Mouse (Mus musculus): ENCODE data around the gene Arhgap22. TPM values are rescaled to one million over a fixed set of nuclear protein-coding genes. Genes with fewer than 3 reads are reported as not detected.

Arhgap22 gene
- polyA plus RNA-seq, 1 experiment from 2014 or later, result 1.9 TPM

DNA sequence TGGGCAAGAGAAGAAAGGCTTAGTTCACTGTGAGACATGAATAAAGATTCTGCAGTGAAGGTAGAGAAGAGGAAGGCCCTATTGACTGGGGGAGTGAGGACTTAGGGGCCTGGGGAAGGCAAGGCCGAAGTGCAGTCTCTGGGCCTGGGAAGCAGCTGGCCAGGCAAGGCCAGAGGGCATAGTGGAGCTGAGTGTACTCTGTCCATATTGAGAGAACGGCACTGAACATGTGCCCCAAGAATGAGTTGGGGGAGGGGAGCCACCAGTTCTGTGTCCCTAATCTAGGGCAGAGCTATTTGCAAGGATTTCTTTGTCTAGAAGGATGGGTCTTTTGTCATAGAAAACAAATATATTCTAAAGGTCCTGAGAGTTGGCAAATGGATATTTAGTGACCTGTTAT, 86.8 kb downstream of the Arhgap22 start:
- no peaks in the 10 kb centered on the region for H3K27me3 ChIP-seq
- no peaks in the 10 kb centered on the region for H3K9me3 ChIP-seq
- H3K4me3 ChIP-seq, result no peak overlapping the region
- peaks cover 19% of the 10 kb centered on the region for H3K4me1 ChIP-seq (replicated peaks)
- H3K27ac ChIP-seq, result no peak overlapping the region
- no peak overlapping the region for H3K4me2 ChIP-seq
- ATAC-seq (ENCODE audit: low FRiP score), result no peak
- 24% methylated on average over 2 of the region's 2 CpGs for WGBS
- no peak overlapping the region for H3K9ac ChIP-seq
- no peaks in the 10 kb centered on the region for H3K36me3 ChIP-seq

DNA sequence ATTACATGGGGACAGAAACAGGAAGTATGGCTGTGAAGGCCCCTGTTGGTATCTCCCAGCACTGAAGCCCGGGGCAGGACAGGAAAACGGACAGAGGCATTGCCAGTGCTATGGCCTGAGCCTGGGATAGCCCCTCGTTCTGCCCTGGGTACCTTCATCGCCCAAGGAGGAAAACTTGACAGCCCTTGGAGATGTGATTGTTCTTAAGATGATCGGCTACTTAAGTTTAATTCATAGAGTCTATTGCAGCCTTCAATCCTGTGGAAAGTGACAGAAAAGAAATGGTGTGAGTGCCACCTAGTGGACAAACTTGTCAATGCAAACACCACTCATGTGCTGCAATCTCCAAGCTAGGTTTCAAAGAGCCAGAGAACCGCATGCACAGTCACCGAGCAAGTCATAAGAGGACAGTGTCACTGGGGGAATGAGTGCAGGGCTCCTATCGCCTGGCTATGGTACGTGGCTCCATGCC, 89.6 kb downstream of the Arhgap22 start:
- peak; percentile 69 for ATAC-seq (ENCODE audit: low FRiP score)
- peaks cover 4% of the 10 kb centered on the region for H3K4me1 ChIP-seq (replicated peaks)
- no peaks in the 10 kb centered on the region for H3K27me3 ChIP-seq
- H3K4me2 ChIP-seq, result no peak overlapping the region
- H3K9me3 ChIP-seq, result no peaks in the 10 kb centered on the region
- no peak overlapping the region for H3K9ac ChIP-seq
- H3K4me3 ChIP-seq, result no peak overlapping the region
- no peaks in the 10 kb centered on the region for H3K36me3 ChIP-seq
- WGBS, result 28% methylated on average over 9 of the region's 9 CpGs
- H3K27ac ChIP-seq, result no peak overlapping the region

DNA sequence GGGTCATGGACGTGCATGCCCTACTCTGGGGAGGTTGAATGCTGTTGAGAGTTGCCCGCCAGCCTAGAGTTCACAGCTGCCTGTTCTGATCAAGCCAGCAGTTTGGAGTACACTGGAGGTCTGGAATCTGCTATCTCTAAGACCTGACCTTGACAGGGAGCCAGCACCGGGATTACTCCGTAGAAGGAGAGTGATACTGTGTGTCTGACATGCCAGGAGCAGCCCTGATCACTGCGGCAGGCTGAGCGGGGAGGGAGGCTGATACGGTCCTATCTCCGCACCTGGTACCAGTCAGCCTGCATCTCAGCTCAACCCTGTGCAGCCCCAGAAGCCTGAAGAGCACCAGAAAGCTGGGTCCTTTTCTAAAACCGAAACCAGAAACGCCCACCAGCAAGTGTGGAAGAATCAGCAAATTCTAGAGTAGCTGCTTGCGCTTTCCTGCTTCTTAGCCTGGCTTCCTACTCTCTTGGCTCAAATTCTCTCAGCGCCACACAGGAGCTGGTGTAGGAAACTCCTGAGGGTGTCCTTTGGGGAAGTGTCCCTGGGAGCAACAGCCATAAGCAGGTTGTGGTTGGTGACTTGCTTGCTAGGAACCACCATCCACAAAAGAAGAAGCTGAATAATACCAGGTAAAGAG, 91.9 kb downstream of the Arhgap22 start:
- H3K27ac ChIP-seq, result no peak overlapping the region
- H3K4me2 ChIP-seq, result no peak overlapping the region
- no peaks in the 10 kb centered on the region for H3K36me3 ChIP-seq
- H3K9me3 ChIP-seq, result no peaks in the 10 kb centered on the region
- 76% methylated on average over 12 of the region's 12 CpGs for WGBS
- H3K4me1 ChIP-seq (replicated peaks), result peaks cover under 1% of the 10 kb centered on the region
- no peak for ATAC-seq (ENCODE audit: low FRiP score)
- no peak overlapping the region for H3K4me3 ChIP-seq
- H3K9ac ChIP-seq, result no peak overlapping the region
- H3K27me3 ChIP-seq, result no peaks in the 10 kb centered on the region

DNA sequence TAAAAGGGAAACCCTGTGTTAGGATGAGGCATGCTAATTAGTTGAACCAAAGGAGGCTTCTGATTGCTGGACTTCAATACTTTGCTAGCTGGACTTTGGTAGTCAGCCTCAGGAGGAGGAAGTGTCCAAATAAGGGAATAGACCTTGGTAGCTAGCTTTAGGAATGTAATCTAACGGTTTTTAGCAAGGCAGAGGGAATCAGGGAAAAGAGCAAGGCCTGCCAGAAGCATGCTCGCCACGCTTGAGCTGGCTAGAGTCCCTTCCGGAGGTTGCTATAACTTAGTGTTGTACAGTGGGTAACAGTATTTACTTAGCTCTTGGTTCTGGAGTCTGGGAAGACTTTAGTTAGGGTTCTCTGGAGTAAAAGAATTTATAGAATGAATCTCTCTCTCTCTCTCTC, 96.9 kb downstream of the Arhgap22 start:
- H3K27me3 ChIP-seq, result peaks cover 18% of the 10 kb centered on the region; the same call in 1 of the 2 replicates
- no peaks in the 10 kb centered on the region for H3K36me3 ChIP-seq
- no peak overlapping the region for H3K4me2 ChIP-seq
- WGBS, result 76% methylated on average over 4 of the region's 4 CpGs
- no peaks in the 10 kb centered on the region; the same call in 1 of the 2 replicates for H3K4me1 ChIP-seq (replicated peaks)
- no peak for ATAC-seq (ENCODE audit: low FRiP score)
- no peak overlapping the region for H3K9ac ChIP-seq
- H3K9me3 ChIP-seq, result no peaks in the 10 kb centered on the region
- no peak overlapping the region for H3K27ac ChIP-seq
- no peak overlapping the region for H3K4me3 ChIP-seq

DNA sequence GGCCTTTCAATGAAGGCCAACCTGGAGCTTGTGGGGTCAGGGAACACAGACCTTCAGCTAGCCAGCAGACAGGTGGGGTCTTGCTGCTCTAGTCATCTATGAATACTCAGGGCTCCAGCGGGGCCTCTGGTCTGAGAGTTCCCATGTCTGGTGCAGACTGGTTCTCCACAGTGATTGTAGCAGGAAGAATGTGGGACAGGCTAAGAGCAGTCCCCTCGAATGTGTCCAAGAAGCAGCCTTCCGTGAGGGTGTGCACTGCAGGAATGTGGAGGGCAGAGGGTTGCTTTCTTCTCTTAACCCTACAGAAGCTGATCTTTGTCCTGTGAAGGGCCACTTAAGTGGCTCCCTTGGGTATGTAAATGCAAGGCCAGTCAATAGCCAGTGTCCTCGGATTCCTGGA, 98.5 kb downstream of the Arhgap22 start:
- no peak for ATAC-seq (ENCODE audit: low FRiP score)
- H3K27ac ChIP-seq, result no peak overlapping the region
- H3K36me3 ChIP-seq, result no peaks in the 10 kb centered on the region
- WGBS, result 21% methylated on average over 4 of the region's 4 CpGs
- H3K9me3 ChIP-seq, result no peaks in the 10 kb centered on the region
- no peak overlapping the region for H3K9ac ChIP-seq
- peaks cover 28% of the 10 kb centered on the region for H3K27me3 ChIP-seq
- H3K4me2 ChIP-seq, result no peak overlapping the region
- H3K4me1 ChIP-seq (replicated peaks), result no peaks in the 10 kb centered on the region; the same call in 1 of the 2 replicates
- H3K4me3 ChIP-seq, result no peak overlapping the region

DNA sequence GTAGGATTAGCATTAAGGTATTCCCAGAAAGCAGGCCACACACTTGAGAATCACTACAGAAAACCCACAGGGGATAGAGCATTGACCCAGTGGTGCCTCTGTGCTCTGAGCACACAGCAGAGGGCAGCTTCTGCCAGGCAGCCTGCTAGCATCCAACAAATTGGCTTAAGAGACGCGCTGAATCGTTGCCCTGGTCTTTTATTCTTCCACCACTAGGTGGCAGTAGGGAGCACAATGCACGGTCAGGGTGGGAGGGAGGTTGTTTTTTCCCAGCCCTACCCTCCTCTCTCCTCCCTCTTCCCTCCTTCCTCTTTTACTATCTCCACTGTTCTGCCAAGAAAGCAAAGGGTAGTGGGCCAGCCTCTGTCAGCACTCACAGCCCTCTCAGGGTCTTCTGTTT, 99.8 kb downstream of the Arhgap22 start:
- Histone ChIP-seq H3K4me3 (no peak overlapping the region), H3K4me1 (replicated peaks) (peaks cover 7% of the 10 kb centered on the region; the same call in 1 of the 2 replicates), H3K36me3 (no peaks in the 10 kb centered on the region), H3K9me3 (no peaks in the 10 kb centered on the region), H3K4me2 (no peak overlapping the region), H3K27me3 (peaks cover 39% of the 10 kb centered on the region), H3K9ac (no peak overlapping the region), H3K27ac (no peak overlapping the region)
- under 1% methylated on average over 4 of the region's 4 CpGs for WGBS
- peak; percentile 65 for ATAC-seq (ENCODE audit: low FRiP score)

DNA sequence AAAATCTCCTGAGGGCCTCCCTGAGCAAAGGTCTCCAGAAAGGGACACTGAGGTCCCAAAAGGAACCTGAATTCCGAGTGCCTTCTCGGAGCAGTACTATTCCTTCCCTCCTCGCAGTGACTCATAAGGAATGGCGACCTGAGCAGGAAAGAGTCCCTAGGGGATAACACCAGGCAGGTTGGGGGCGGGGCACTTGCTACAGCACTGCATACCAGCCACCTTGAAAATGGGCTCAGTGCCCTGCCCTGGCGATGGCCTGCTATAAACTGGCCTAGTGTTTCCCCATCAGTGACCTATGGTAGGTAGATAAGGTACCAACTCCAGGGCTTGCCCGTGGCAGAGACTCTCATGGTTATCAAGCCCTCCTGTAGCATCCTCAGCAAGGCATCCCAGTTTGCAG, 100.3 kb downstream of the Arhgap22 start:
- H3K9ac ChIP-seq, result no peak overlapping the region
- H3K27ac ChIP-seq, result no peak overlapping the region
- peaks cover 7% of the 10 kb centered on the region; the same call in 1 of the 2 replicates for H3K4me1 ChIP-seq (replicated peaks)
- no peak for ATAC-seq (ENCODE audit: low FRiP score)
- H3K27me3 ChIP-seq, result peaks cover 43% of the 10 kb centered on the region
- no peak overlapping the region for H3K4me2 ChIP-seq
- H3K36me3 ChIP-seq, result no peaks in the 10 kb centered on the region
- 57% methylated on average over 7 of the region's 7 CpGs for WGBS
- no peaks in the 10 kb centered on the region for H3K9me3 ChIP-seq
- H3K4me3 ChIP-seq, result no peak overlapping the region

DNA sequence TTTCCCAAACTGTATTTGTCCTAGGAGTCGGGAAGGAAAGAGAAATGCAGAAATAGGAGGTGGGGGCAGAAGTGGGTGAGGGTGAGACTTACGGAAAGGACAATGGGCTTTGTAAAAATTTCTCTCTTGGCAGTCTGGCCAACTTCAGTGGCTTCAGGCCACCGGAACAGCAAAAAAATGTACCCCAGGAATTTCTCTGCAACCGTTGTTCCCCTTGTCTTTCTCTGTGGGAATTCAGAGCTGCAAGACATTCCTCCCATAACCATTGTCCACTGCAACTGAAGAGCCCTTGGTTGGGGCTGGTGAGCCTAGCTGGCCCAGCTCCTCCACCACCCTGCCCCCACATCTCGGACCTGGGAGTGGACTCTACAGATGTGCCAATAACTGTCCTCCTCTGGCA, 101.3 kb downstream of the Arhgap22 start:
- no peak overlapping the region for H3K9ac ChIP-seq
- no peaks in the 10 kb centered on the region for H3K9me3 ChIP-seq
- no peak overlapping the region for H3K4me3 ChIP-seq
- no peak overlapping the region for H3K27ac ChIP-seq
- no peak for ATAC-seq (ENCODE audit: low FRiP score)
- no peaks in the 10 kb centered on the region for H3K36me3 ChIP-seq
- peaks cover 52% of the 10 kb centered on the region for H3K27me3 ChIP-seq
- 50% methylated on average over 5 of the region's 5 CpGs for WGBS
- peaks cover 17% of the 10 kb centered on the region for H3K4me1 ChIP-seq (replicated peaks)
- H3K4me2 ChIP-seq, result no peak overlapping the region

DNA sequence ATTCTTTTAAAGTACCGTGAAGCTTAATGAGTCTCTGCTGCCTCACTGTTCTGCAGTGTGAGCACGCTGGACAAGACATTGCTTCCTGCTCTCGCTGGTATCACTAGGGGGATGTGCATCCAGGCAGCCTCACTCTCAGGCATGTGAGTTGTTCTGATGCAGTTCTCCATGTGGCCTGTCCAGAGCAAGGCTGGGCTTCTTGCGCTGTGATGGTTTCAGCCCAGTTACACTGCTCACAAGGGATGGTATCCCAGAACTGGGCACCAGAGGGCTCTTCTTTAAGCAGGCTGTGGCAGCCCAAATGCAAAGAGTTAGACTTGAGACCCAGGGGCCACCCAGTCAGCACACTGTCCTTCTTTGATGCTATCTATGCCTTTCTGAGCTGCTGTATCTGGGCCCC, 101.9 kb downstream of the Arhgap22 start:
- 48% methylated on average over 4 of the region's 4 CpGs for WGBS
- Histone ChIP-seq H3K4me1 (replicated peaks) (peaks cover 24% of the 10 kb centered on the region), H3K9me3 (no peaks in the 10 kb centered on the region), H3K9ac (no peak overlapping the region), H3K36me3 (no peaks in the 10 kb centered on the region), H3K4me2 (no peak overlapping the region), H3K27me3 (peaks cover 59% of the 10 kb centered on the region), H3K4me3 (no peak overlapping the region), H3K27ac (no peak overlapping the region)
- ATAC-seq (ENCODE audit: low FRiP score), result no peak

DNA sequence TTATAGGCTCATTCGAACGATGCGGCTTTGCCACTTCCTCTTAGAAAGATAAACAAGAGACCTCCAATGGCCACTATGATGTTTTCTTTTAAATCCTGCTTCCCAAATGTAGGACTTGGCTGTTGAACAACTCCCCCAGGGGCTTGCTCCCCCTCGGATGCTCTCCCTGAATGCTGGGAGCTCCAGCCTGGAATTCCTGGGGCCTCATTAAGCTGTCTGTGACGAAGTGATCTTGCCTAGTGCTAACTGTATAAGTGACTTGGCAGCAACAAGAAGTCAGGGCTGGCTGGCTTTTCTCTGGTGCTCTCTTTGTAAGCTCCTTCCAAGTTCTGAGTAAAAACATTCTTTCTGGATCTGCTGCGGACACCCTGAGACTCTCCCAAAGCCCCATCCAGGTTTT, 104.1 kb downstream of the Arhgap22 start:
- Histone ChIP-seq H3K4me1 (replicated peaks) (peaks cover 29% of the 10 kb centered on the region), H3K4me2 (no peak overlapping the region), H3K27ac (no peak overlapping the region), H3K4me3 (no peak overlapping the region), H3K9ac (no peak overlapping the region), H3K36me3 (no peaks in the 10 kb centered on the region), H3K27me3 (peaks cover 74% of the 10 kb centered on the region), H3K9me3 (no peaks in the 10 kb centered on the region)
- ATAC-seq (ENCODE audit: low FRiP score), result no peak
- WGBS, result 56% methylated on average over 6 of the region's 6 CpGs

DNA sequence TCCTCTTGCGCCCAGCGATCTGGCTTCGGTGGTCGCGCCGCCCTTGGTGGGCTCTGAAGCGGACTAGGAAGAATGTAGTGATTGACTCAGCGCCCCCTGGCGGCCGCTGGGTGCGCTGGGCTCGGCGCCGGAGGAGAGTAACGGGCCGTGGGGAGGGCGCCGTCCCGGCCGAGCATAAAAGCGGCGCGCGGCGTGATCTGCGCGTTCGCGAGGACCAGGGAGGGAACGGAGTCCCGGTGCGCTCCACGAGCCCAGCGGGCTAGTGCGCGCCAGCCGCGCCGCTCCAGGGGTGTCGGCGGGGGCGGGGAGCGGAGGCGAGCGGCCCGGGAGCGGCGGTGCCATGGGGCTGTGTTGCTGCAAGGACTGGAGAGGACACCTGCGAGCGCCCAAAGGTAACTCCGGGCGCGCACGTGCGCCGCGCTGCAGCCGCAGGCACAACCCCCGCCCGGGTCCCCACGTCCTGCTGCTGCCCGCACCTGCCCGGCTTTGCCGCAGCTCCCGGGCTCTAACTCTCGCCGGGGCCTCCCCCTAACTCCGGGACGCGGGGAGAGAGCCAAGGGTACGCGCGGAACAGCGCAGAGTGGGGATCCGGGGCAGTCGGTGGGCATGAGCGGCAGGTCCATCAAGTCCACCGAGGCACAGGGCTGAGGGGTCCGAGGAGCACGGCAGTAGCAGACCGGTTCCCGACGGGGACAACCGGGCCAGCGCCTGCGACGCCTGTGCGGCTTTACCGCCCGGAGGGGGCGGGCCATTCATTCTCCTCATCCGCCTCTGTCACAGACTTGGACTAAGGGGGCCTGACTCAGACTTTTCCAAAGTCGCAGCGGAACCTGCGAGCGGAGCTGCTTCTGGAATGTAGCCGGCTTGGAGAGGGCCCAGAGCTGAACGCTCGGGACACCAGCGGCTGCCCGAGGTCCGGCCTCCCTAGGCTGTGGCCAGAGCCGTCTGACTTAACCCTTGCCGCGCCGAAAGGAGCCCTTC, 106.0 kb downstream of the Arhgap22 start:
- Histone ChIP-seq H3K4me1 (replicated peaks) (peaks cover 29% of the 10 kb centered on the region), H3K36me3 (no peaks in the 10 kb centered on the region), H3K27me3 (peaks cover 71% of the 10 kb centered on the region), H3K27ac (no peak overlapping the region), H3K9ac (peak overlapping the region; percentile 68), H3K4me2 (peak overlapping the region; percentile 97), H3K9me3 (no peaks in the 10 kb centered on the region), H3K4me3 (peak overlapping the region; percentile 59)
- WGBS, result under 1% methylated on average over 96 of the region's 106 CpGs
- ATAC-seq (ENCODE audit: low FRiP score), result peak; percentile 72

DNA sequence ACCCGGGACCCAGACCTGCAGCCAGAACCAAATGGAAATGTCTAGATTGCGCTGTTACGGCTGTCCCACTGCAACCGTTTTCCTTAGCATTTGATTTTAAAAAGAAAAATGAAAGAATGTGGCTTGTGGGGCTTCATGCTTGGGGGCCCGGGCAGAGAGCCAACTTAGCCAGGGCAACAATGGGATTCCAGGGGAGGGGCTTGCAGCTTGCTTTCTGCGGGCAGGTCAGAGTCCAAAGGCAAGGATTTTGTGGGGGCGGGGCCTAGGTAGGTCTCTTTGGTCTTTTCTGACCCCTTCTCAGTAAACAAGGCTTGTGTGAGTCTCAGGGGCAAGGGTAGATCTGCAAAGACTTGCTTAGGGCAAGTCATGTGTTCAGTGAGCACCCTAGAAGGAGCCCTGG, 107.0 kb downstream of the Arhgap22 start:
- Histone ChIP-seq H3K27me3 (peaks cover 64% of the 10 kb centered on the region), H3K9ac (no peak overlapping the region), H3K36me3 (no peaks in the 10 kb centered on the region), H3K4me3 (peak overlapping the region; percentile 59; the same call in 1 of the 2 replicates), H3K9me3 (no peaks in the 10 kb centered on the region), H3K4me2 (peak overlapping the region; percentile 97), H3K4me1 (replicated peaks) (peaks cover 29% of the 10 kb centered on the region), H3K27ac (no peak overlapping the region)
- WGBS, result 6% methylated on average over 7 of the region's 7 CpGs
- no peak for ATAC-seq (ENCODE audit: low FRiP score)
